Mouse (Mus musculus) embryonic facial prominence, embryonic 14.5 days (tissue): Measurements from ENCODE around the gene Prss30. TPM values are rescaled to one million over a fixed set of nuclear protein-coding genes. Genes with fewer than 3 reads are reported as not detected.

Experiments
- ATAC-seq: fragments of 200-750 bp; cut with Nextera tagmentation; 2 replicates; pipeline ENCODE4 v1.8.0; 2017; ENCODE audit warnings: low read depth, moderate number of reproducible peaks, moderate TSS enrichment
- DNase-seq: peaks from one replicate; pipeline ENCODE4 v3.0.0-alpha.2; 2015; ENCODE audit warnings: low spot score
- H3K27ac ChIP-seq: fragments of 300-500 bp; sonication (generic); replicated peaks from 2 replicates; pipeline ENCODE4 v1.5.1; 2014; ENCODE audit warnings: low read depth, mild to moderate bottlenecking, low read length, moderate library complexity
- H3K27me3 ChIP-seq: fragments of 300-500 bp; sonication (generic); replicated peaks from 2 replicates; pipeline ENCODE4 v1.6.1; 2014; ENCODE audit warnings: low read length; ENCODE audit not compliant: control insufficient read depth, insufficient read depth
- H3K36me3 ChIP-seq: fragments of 300-500 bp; sonication (generic); 2 replicates; pipeline ENCODE4 v1.6.1; 2014; ENCODE audit warnings: low read length, mixed read lengths; ENCODE audit not compliant: control insufficient read depth, insufficient read depth
- H3K4me1 ChIP-seq: fragments of 300-500 bp; sonication (generic); 2 replicates; pipeline ENCODE4 v1.6.1; 2014; ENCODE audit warnings: antibody characterized with exemption, low read length; ENCODE audit not compliant: control insufficient read depth, insufficient read depth
- H3K4me2 ChIP-seq: fragments of 300-500 bp; sonication (generic); 2 replicates; pipeline ENCODE4 v1.6.1; 2014; ENCODE audit warnings: low read depth, mild to moderate bottlenecking, low read length, moderate library complexity, mixed read lengths
- H3K4me3 ChIP-seq: fragments of 300-500 bp; sonication (generic); 2 replicates; pipeline ENCODE4 v1.5.1; 2014; ENCODE audit warnings: low read depth, mild to moderate bottlenecking, low read length
- H3K9ac ChIP-seq: fragments of 300-500 bp; sonication (generic); 2 replicates; pipeline ENCODE4 v1.6.1; 2014; ENCODE audit warnings: low read depth, mild to moderate bottlenecking, low read length, moderate library complexity, mixed read lengths
- H3K9me3 ChIP-seq: fragments of 300-500 bp; sonication (generic); 2 replicates; pipeline ENCODE4 v1.6.1; 2016; ENCODE audit warnings: low read length; ENCODE audit not compliant: control insufficient read depth
- WGBS: fragments of 180-500 bp; shearing (Covaris S2); extraction: QIAGEN DNeasy Blood & Tissue Kit; methylation state at CpG from one replicate; pipeline ENCODE4 v1.1.7; 2014; 5-methylcytosine and 5-hydroxymethylcytosine counted together
- polyA plus RNA-seq: library from polyadenylated mRNA; unstranded; fragments of >200 nt; fragmentation: Nextera tagmentation; extraction: Ambion mirVana; gene quantifications from 2 replicates; pipeline ENCODE4 v1.2.1, GENCODE M21; 2014

Prss30 gene
- polyA plus RNA-seq, 1 experiment from 2014 or later: not detected

DNA sequence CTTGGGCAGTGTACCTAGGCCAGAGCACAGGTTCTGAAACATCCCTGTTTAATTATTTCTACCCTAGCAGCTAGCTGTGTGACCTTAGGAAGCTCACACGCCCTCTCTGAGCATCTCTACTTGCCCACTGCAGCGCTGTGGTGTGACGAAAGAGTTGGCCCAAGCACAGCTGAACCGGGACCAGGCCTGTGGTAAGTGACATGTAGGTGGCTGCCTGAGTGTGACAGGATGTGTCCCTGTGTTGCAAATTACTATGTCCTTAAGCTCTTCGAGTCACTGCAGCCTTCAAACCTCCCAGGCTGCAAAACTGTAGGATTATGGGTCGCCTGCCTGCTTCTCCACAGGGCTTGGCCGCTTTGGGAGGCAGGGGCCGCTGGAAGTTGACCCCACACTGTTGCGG is 9.1 kb downstream of the Prss30 start:
- DNase-seq (no peak), ATAC-seq (no peak)
- H3K4me2 ChIP-seq: no peak overlapping the region
- H3K4me3 ChIP-seq: no peak overlapping the region
- H3K4me1 ChIP-seq: no peaks in the 10 kb centered on the region
- no peak overlapping the region for H3K9ac ChIP-seq
- no peaks in the 10 kb centered on the region for H3K27me3 ChIP-seq
- 82% methylated on average over 9 of the region's 9 CpGs for WGBS
- H3K27ac ChIP-seq: no peak overlapping the region
- no peaks in the 10 kb centered on the region for H3K9me3 ChIP-seq
- H3K36me3 ChIP-seq: no peaks in the 10 kb centered on the region

GRCm38 (mm10) chr17:23969231-23969630 is 11.1 kb downstream of the Prss30 start:
- no peaks in the 10 kb centered on the region for H3K9me3 ChIP-seq
- no peak overlapping the region for H3K27ac ChIP-seq
- H3K4me3 ChIP-seq: no peak overlapping the region
- no peak overlapping the region for H3K9ac ChIP-seq
- 0% methylated on average over 1 of the region's 1 CpGs for WGBS
- no peaks in the 10 kb centered on the region for H3K27me3 ChIP-seq
- H3K4me2 ChIP-seq: no peak overlapping the region
- no peaks in the 10 kb centered on the region for H3K36me3 ChIP-seq
- ATAC-seq: no peak; the same call in 1 of the 2 replicates
- peak; percentile 65 for DNase-seq
- H3K4me1 ChIP-seq: no peaks in the 10 kb centered on the region

- Histone ChIP-seq H3K36me3 (no peaks in the 10 kb centered on the region), H3K4me3 (no peak overlapping the region), H3K27ac (no peak overlapping the region), H3K9me3 (no peaks in the 10 kb centered on the region), H3K4me1 (no peaks in the 10 kb centered on the region), H3K27me3 (no peaks in the 10 kb centered on the region), H3K9ac (no peak overlapping the region), H3K4me2 (no peak overlapping the region)
- ATAC-seq (no peak), DNase-seq (no peak)
- WGBS: 61% methylated on average over 2 of the region's 2 CpGs
These were observed 11.6 kb downstream of the Prss30 start for GRCm38 (mm10) chr17:23968780-23969179.

GRCm38 (mm10) chr17:23966658-23967401 is 13.5 kb downstream of the Prss30 start:
- no peak for ATAC-seq

DNA sequence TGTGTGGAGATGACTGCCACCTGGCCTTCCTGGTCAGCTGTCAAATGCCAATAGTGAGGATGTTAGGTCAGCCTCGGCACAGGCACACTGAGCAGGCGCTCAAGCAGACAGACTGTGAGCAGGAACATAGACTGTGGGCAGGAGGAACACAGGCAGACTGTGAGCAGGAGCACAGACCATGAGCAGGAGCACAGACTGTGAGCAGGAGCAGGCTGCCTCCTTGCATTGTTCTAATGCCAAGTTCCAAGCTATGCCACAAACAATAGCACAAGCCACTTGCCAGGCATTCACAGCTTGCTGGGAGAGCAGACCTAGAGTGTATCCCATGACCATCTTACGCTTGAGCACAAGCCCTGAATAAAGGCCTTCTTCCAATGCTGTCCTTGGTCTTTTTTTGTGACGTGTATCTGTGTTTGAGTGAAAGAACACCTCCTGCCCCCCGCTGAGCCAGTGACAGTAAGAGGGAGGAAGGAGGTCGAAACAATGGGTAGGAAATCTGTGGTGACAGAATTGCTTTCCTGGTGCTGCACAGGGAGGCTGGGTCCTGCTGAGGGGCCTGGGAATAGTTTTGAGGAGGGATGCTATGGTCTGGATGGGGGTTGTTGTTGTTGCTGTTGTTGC is 14.5 kb downstream of the Prss30 start:
- WGBS: 38% methylated on average over 6 of the region's 6 CpGs
- Histone ChIP-seq H3K36me3 (no peaks in the 10 kb centered on the region), H3K4me3 (no peak overlapping the region), H3K4me2 (no peak overlapping the region), H3K9me3 (no peaks in the 10 kb centered on the region), H3K27me3 (no peaks in the 10 kb centered on the region), H3K4me1 (no peaks in the 10 kb centered on the region), H3K27ac (no peak overlapping the region), H3K9ac (no peak overlapping the region)
- DNase-seq: no peak
- no peak for ATAC-seq

More at GRCm38 (mm10) chr17:23966658-23967401, 13.5 kb downstream of the Prss30 start:
- no peak overlapping the region for H3K27ac ChIP-seq
- H3K4me1 ChIP-seq: no peaks in the 10 kb centered on the region
- 78% methylated on average over 10 of the region's 10 CpGs for WGBS
- no peak overlapping the region for H3K9ac ChIP-seq
- H3K4me2 ChIP-seq: no peak overlapping the region
- H3K36me3 ChIP-seq: no peaks in the 10 kb centered on the region
- no peak overlapping the region for H3K4me3 ChIP-seq
- no peaks in the 10 kb centered on the region for H3K27me3 ChIP-seq
- H3K9me3 ChIP-seq: no peaks in the 10 kb centered on the region
- DNase-seq: no peak

DNA sequence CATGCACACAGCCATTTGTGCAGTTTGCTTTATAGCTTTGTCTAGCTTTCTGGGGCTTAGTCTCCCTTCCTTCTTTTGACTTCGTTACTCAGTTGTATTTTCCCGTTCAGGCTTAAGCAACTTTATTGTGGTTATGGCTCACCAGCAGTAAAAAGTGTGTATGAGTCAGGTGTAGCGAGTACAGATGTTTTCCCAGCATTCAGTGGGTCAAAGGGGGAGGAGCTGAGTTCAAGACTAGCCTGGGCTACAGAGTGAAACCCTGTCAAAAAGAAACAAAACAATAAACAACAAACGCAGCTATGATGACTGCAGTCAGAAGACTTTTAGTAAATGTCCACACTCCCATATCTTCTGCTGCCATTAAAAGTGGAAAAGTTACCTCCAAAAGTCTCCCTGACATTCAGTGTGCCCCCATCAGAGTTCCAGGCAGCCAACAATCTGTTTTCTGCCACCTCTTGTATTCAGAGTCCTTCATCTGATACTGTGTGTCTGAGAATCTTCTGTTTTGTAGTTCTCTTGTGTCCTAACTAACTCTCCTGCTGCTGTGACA is 18.7 kb downstream of the Prss30 start:
- WGBS: 65% methylated on average over 4 of the region's 4 CpGs
- no peaks in the 10 kb centered on the region for H3K36me3 ChIP-seq
- no peak for ATAC-seq
- H3K4me2 ChIP-seq: no peak overlapping the region
- DNase-seq: no peak
- no peak overlapping the region for H3K4me3 ChIP-seq
- no peak overlapping the region for H3K27ac ChIP-seq
- no peak overlapping the region for H3K9ac ChIP-seq
- H3K27me3 ChIP-seq: no peaks in the 10 kb centered on the region
- H3K9me3 ChIP-seq: no peaks in the 10 kb centered on the region
- H3K4me1 ChIP-seq: no peaks in the 10 kb centered on the region

DNA sequence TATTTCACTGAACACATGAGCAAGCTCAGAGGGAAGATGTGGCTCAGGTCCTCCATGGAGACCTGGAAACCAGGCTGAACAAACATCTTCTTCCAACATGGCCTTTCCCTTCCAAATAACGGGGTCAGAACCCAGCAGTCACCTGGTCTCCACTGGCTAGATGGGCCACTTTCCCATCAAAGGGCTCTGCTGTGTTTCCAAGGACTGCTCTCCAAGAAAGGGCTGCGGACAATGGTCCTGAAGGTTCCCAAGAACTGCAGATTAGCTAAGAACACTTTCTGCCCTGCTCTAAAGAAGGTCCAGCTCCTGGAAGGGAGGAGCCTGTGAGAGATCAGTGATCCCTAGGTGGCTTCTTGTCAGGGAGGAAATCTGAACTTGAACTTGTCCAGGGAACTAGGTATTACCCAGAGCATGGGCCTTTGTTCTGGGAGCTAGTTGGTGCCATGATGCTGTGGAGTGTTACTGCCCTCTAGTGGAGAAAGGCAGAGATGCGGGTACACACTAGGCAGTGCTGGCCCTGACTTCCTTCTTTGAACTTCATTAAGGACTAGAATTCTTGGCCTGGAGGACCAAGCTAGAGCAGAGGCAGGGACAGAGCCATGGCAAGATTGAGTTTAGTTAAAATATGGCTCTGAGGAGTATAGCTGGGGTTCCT is 20.2 kb downstream of the Prss30 start:
- Histone ChIP-seq H3K4me3 (no peak overlapping the region), H3K4me2 (no peak overlapping the region), H3K9ac (no peak overlapping the region), H3K4me1 (no peaks in the 10 kb centered on the region), H3K36me3 (no peaks in the 10 kb centered on the region), H3K27ac (no peak overlapping the region), H3K27me3 (no peaks in the 10 kb centered on the region), H3K9me3 (no peaks in the 10 kb centered on the region)
- ATAC-seq: peak; percentile 94
- DNase-seq: peak; percentile 88
- WGBS: 35% methylated on average over 3 of the region's 3 CpGs

- WGBS: 82% methylated on average over 5 of the region's 5 CpGs
- Histone ChIP-seq H3K27me3 (no peaks in the 10 kb centered on the region), H3K36me3 (no peaks in the 10 kb centered on the region), H3K9me3 (no peaks in the 10 kb centered on the region), H3K4me1 (no peaks in the 10 kb centered on the region), H3K4me2 (no peak within 1 kb of the TSS), H3K27ac (no peak within 1 kb of the TSS), H3K9ac (no peak within 1 kb of the TSS), H3K4me3 (no peak within 1 kb of the TSS)
- DNase-seq: no peak
- ATAC-seq: no peak
These were observed 25.2 kb downstream of the Prss30 start, which contains the start of gene Sbpl for GRCm38 (mm10) chr17:23955174-23955573. Sbpl (minus strand) TSS chr17:23955274.
